Mouse (Mus musculus): ENCODE data around the gene Ablim2. TPM values are rescaled to one million over a fixed set of nuclear protein-coding genes. Genes with fewer than 3 reads are reported as not detected.

Ablim2 gene
- polyA plus RNA-seq, 1 experiment from 2014 or later, result 1.7 TPM

GRCm38 (mm10) chr5:35756020-35756419 lies 1.7 kb upstream of the Ablim2 start:
- no peak overlapping the region for H3K4me3 ChIP-seq (ENCODE audit: low read depth, low read length)
- no peaks in the 10 kb centered on the region for H3K9me3 ChIP-seq (ENCODE audit: control insufficient read depth, low read length)
- peaks cover 25% of the 10 kb centered on the region for H3K27me3 ChIP-seq (ENCODE audit: control insufficient read depth, insufficient read depth, low read length)
- H3K9ac ChIP-seq (ENCODE audit: low read length), result no peak overlapping the region
- no peaks in the 10 kb centered on the region for H3K36me3 ChIP-seq (ENCODE audit: control insufficient read depth, insufficient read depth, low read length)
- no peak for DNase-seq (ENCODE audit: low spot score)
- ATAC-seq (ENCODE audit: insufficient read depth, low FRiP score, low TSS enrichment), result no peak
- H3K27ac ChIP-seq (ENCODE audit: low read depth, low read length), result no peak overlapping the region
- peaks cover 4% of the 10 kb centered on the region; the same call in 1 of the 2 replicates for H3K4me1 ChIP-seq (ENCODE audit: control insufficient read depth, insufficient read depth, low read length)
- no peak overlapping the region for H3K4me2 ChIP-seq (ENCODE audit: low read depth)
- 76% methylated on average over 4 of the region's 4 CpGs for WGBS

GRCm38 (mm10) chr5:35756997-35757638 lies 562 bp upstream of the Ablim2 start:
- Histone ChIP-seq H3K27me3 (ENCODE audit: control insufficient read depth, insufficient read depth, low read length) (peaks cover 25% of the 10 kb centered on the region), H3K4me2 (ENCODE audit: low read depth) (peak overlapping the region; percentile 84), H3K9me3 (ENCODE audit: control insufficient read depth, low read length) (no peaks in the 10 kb centered on the region), H3K27ac (ENCODE audit: low read depth, low read length) (no peak overlapping the region), H3K36me3 (ENCODE audit: control insufficient read depth, insufficient read depth, low read length) (no peaks in the 10 kb centered on the region), H3K4me3 (ENCODE audit: low read depth, low read length) (peak overlapping the region; percentile 47), H3K9ac (ENCODE audit: low read length) (no peak overlapping the region), H3K4me1 (ENCODE audit: control insufficient read depth, insufficient read depth, low read length) (peaks cover 4% of the 10 kb centered on the region; the same call in 1 of the 2 replicates)
- DNase-seq (ENCODE audit: low spot score) (peak; percentile 26), ATAC-seq (ENCODE audit: insufficient read depth, low FRiP score, low TSS enrichment) (peak; percentile 39)
- 10% methylated on average over 26 of the region's 26 CpGs for WGBS

DNA sequence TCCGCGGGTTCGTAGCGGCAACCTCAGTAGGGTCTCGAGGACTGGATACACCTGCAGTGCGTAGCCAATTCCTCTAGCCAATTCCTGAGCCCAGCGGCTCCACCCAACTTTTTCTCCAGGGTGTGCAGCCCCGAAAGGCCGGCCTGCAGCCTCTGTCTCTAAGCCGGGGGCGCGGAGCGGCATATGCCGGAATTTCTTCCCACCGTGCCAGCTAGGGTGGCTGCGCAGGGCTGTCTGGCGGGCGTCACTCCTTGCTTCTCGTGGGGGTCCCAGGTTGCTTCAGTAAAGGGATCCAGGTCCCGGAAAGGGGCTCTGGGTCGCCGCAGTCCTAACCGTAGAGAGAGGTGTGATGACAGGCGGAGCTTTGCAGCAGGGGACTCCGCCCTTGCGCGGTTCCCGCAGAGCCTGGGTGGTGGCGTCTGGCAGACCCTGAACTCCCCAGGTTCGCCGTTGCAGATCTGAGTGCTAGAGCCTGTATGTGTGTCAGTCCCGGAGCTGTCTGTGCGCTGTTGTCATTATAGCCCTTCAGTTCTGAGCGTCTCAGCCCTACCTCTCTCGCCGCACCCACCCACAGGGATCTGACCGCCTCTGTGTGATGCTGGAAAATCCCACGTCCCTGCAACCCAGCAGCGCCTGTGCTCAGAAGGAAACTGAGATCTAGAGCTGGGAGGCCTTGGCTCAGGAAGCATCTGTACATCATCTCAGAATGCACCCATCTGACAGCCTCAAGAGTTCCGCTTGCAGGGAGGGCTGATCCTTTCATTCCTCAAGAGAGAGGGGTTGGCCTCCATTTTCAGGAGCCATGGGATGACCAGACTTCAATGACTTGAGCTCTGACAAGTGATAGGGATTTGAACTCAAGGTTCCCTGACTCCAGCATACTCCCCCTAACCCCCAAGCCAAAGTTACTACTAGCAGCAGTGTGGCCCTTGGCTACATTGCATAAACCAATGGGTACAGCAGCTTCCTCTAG lies 687 bp downstream of the Ablim2 start:
- peak overlapping the region; percentile 84 for H3K4me2 ChIP-seq (ENCODE audit: low read depth)
- no peaks in the 10 kb centered on the region for H3K9me3 ChIP-seq (ENCODE audit: control insufficient read depth, low read length)
- no peaks in the 10 kb centered on the region for H3K36me3 ChIP-seq (ENCODE audit: control insufficient read depth, insufficient read depth, low read length)
- no peak overlapping the region for H3K27ac ChIP-seq (ENCODE audit: low read depth, low read length)
- H3K4me1 ChIP-seq (ENCODE audit: control insufficient read depth, insufficient read depth, low read length), result peaks cover 4% of the 10 kb centered on the region; the same call in 1 of the 2 replicates
- H3K9ac ChIP-seq (ENCODE audit: low read length), result peak overlapping the region; percentile 32; the same call in 1 of the 2 replicates
- H3K27me3 ChIP-seq (ENCODE audit: control insufficient read depth, insufficient read depth, low read length), result peaks cover 25% of the 10 kb centered on the region
- DNase-seq (ENCODE audit: low spot score) (no peak), ATAC-seq (ENCODE audit: insufficient read depth, low FRiP score, low TSS enrichment) (peak; percentile 25)
- 2% methylated on average over 40 of the region's 40 CpGs for WGBS
- H3K4me3 ChIP-seq (ENCODE audit: low read depth, low read length), result peak overlapping the region; percentile 47

DNA sequence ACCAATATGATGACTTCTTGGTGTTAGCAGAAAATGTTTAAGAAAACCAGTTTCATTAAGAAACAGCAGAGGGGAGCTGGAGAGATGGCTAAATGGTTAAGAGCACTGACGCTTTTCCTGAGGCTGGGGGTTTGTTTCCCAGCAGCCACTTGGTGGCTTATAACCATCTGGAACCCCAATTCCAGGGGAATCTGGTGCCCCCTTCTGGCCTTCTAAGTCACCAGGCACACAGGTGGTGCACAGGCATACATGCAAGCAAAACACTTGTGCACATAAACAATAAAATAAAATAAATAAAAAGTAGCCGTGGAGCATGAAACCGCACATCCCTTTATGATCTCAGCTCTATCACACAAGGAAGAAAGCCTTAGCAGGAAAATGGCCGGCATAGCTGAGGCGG lies 3.6 kb downstream of the Ablim2 start:
- Histone ChIP-seq H3K27me3 (ENCODE audit: control insufficient read depth, insufficient read depth, low read length) (peaks cover 25% of the 10 kb centered on the region), H3K36me3 (ENCODE audit: control insufficient read depth, insufficient read depth, low read length) (no peaks in the 10 kb centered on the region), H3K4me1 (ENCODE audit: control insufficient read depth, insufficient read depth, low read length) (peaks cover 4% of the 10 kb centered on the region; the same call in 1 of the 2 replicates), H3K9me3 (ENCODE audit: control insufficient read depth, low read length) (no peaks in the 10 kb centered on the region), H3K9ac (ENCODE audit: low read length) (no peak overlapping the region), H3K4me2 (ENCODE audit: low read depth) (no peak overlapping the region), H3K27ac (ENCODE audit: low read depth, low read length) (no peak overlapping the region), H3K4me3 (ENCODE audit: low read depth, low read length) (no peak overlapping the region)
- ATAC-seq (ENCODE audit: insufficient read depth, low FRiP score, low TSS enrichment) (no peak), DNase-seq (ENCODE audit: low spot score) (no peak)
- 82% methylated on average over 5 of the region's 5 CpGs for WGBS

- no peak overlapping the region for H3K4me2 ChIP-seq (ENCODE audit: low read depth)
- H3K4me3 ChIP-seq (ENCODE audit: low read depth, low read length), result no peak overlapping the region
- H3K36me3 ChIP-seq (ENCODE audit: control insufficient read depth, insufficient read depth, low read length), result no peaks in the 10 kb centered on the region
- ATAC-seq (ENCODE audit: insufficient read depth, low FRiP score, low TSS enrichment), result no peak
- peaks cover 4% of the 10 kb centered on the region; the same call in 1 of the 2 replicates for H3K4me1 ChIP-seq (ENCODE audit: control insufficient read depth, insufficient read depth, low read length)
- peaks cover 25% of the 10 kb centered on the region for H3K27me3 ChIP-seq (ENCODE audit: control insufficient read depth, insufficient read depth, low read length)
- WGBS, result 84% methylated on average over 5 of the region's 5 CpGs
- H3K27ac ChIP-seq (ENCODE audit: low read depth, low read length), result no peak overlapping the region
- no peaks in the 10 kb centered on the region for H3K9me3 ChIP-seq (ENCODE audit: control insufficient read depth, low read length)
- no peak for DNase-seq (ENCODE audit: low spot score)
- no peak overlapping the region for H3K9ac ChIP-seq (ENCODE audit: low read length)
These were observed 4.7 kb downstream of the Ablim2 start for GRCm38 (mm10) chr5:35762388-35762787.

DNA sequence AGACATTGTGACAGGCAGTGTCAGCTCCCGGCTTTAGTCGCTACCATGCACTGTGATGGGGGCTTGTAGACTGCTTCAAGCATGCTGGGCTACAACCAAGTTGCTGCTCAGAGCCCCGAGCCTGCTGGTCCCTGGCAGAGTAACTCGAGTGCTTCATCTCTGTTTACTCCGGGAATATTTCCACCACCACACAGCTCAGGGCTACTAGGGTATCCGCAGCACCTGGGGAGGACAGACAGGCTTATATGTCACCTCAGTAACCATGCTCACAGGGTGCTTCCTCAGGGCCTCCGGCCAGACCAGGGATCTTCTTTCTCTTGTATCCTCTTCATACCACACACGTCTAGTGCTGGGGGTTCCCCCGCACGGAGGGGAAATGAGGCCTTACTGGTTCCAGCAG lies 5.2 kb downstream of the Ablim2 start:
- ATAC-seq (ENCODE audit: insufficient read depth, low FRiP score, low TSS enrichment) (no peak), DNase-seq (ENCODE audit: low spot score) (no peak)
- H3K4me3 ChIP-seq (ENCODE audit: low read depth, low read length), result no peak overlapping the region
- no peaks in the 10 kb centered on the region for H3K9me3 ChIP-seq (ENCODE audit: control insufficient read depth, low read length)
- no peak overlapping the region for H3K4me2 ChIP-seq (ENCODE audit: low read depth)
- peaks cover 24% of the 10 kb centered on the region for H3K27me3 ChIP-seq (ENCODE audit: control insufficient read depth, insufficient read depth, low read length)
- peaks cover 4% of the 10 kb centered on the region; the same call in 1 of the 2 replicates for H3K4me1 ChIP-seq (ENCODE audit: control insufficient read depth, insufficient read depth, low read length)
- H3K9ac ChIP-seq (ENCODE audit: low read length), result no peak overlapping the region
- H3K36me3 ChIP-seq (ENCODE audit: control insufficient read depth, insufficient read depth, low read length), result no peaks in the 10 kb centered on the region
- no peak overlapping the region for H3K27ac ChIP-seq (ENCODE audit: low read depth, low read length)
- 78% methylated on average over 10 of the region's 10 CpGs for WGBS

- H3K27me3 ChIP-seq (ENCODE audit: control insufficient read depth, insufficient read depth, low read length), result no peaks in the 10 kb centered on the region
- H3K9me3 ChIP-seq (ENCODE audit: control insufficient read depth, low read length), result no peaks in the 10 kb centered on the region
- H3K4me2 ChIP-seq (ENCODE audit: low read depth), result no peak overlapping the region
- WGBS, result 84% methylated on average over 6 of the region's 6 CpGs
- ATAC-seq (ENCODE audit: insufficient read depth, low FRiP score, low TSS enrichment) (no peak), DNase-seq (ENCODE audit: low spot score) (no peak)
- no peak overlapping the region for H3K4me3 ChIP-seq (ENCODE audit: low read depth, low read length)
- no peaks in the 10 kb centered on the region for H3K4me1 ChIP-seq (ENCODE audit: control insufficient read depth, insufficient read depth, low read length)
- H3K36me3 ChIP-seq (ENCODE audit: control insufficient read depth, insufficient read depth, low read length), result no peaks in the 10 kb centered on the region
- no peak overlapping the region for H3K27ac ChIP-seq (ENCODE audit: low read depth, low read length)
- no peak overlapping the region for H3K9ac ChIP-seq (ENCODE audit: low read length)
These were observed 8.2 kb downstream of the Ablim2 start for GRCm38 (mm10) chr5:35765909-35766308.

DNA sequence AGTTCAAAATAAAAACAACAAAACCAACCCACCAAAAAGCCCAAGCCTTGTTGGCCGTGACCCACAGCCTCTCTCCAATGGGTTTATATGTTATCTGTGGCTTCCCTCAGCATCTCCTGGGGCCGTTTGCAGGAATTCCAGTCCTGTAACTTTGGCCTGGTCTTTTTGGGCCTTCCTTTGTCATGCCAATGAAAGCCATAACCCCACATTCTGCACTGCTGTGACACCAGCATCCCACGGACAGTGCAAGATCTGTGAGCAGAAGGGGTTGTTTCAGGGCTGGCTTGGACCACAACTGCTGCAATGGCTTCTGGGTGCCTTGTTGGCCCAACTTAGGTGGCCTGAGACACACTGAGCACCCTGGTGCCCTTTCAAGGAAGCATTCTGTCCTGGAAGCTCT lies 10.8 kb downstream of the Ablim2 start:
- Histone ChIP-seq H3K9ac (ENCODE audit: low read length) (no peak overlapping the region), H3K27me3 (ENCODE audit: control insufficient read depth, insufficient read depth, low read length) (no peaks in the 10 kb centered on the region), H3K36me3 (ENCODE audit: control insufficient read depth, insufficient read depth, low read length) (no peaks in the 10 kb centered on the region), H3K27ac (ENCODE audit: low read depth, low read length) (no peak overlapping the region), H3K9me3 (ENCODE audit: control insufficient read depth, low read length) (no peaks in the 10 kb centered on the region), H3K4me2 (ENCODE audit: low read depth) (no peak overlapping the region), H3K4me3 (ENCODE audit: low read depth, low read length) (no peak overlapping the region), H3K4me1 (ENCODE audit: control insufficient read depth, insufficient read depth, low read length) (no peaks in the 10 kb centered on the region)
- 66% methylated on average over 3 of the region's 3 CpGs for WGBS
- ATAC-seq (ENCODE audit: insufficient read depth, low FRiP score, low TSS enrichment) (no peak), DNase-seq (ENCODE audit: low spot score) (no peak)
